Mouse (Mus musculus) forebrain, postnatal 0 days (tissue): ENCODE results near the gene Ankrd11. TPM values are rescaled to one million over a fixed set of nuclear protein-coding genes. Genes with fewer than 3 reads are reported as not detected.

ENCODE experiments used
- ATAC-seq: fragments of 200-750 bp; cut with Nextera tagmentation; 2 replicates; pipeline ENCODE4 v1.8.0; 2017; ENCODE audit warnings: mild to moderate bottlenecking, moderate library complexity
- DNase-seq: peaks from one replicate; pipeline ENCODE4 v3.0.0-alpha.2; 2015
- H3K27ac ChIP-seq: fragments of 300-500 bp; sonication (generic); 2 replicates; pipeline ENCODE4 v1.5.1; 2014; ENCODE audit warnings: low read depth, mild to moderate bottlenecking, antibody characterized with exemption, low read length, moderate library complexity, mixed read lengths
- H3K27me3 ChIP-seq: fragments of 300-500 bp; sonication (generic); 2 replicates; pipeline ENCODE4 v1.6.1; 2014; ENCODE audit warnings: mild to moderate bottlenecking, low read length, mixed read lengths; ENCODE audit not compliant: insufficient read depth
- H3K36me3 ChIP-seq: fragments of 300-500 bp; sonication (generic); 2 replicates; pipeline ENCODE4 v1.6.1; 2014; ENCODE audit warnings: mild to moderate bottlenecking, moderate library complexity; ENCODE audit not compliant: insufficient read depth
- H3K4me1 ChIP-seq: fragments of 300-500 bp; sonication (generic); 2 replicates; pipeline ENCODE4 v1.6.1; 2014; ENCODE audit warnings: antibody characterized with exemption; ENCODE audit not compliant: insufficient read depth
- H3K4me2 ChIP-seq: fragments of 300-500 bp; sonication (generic); 2 replicates; pipeline ENCODE4 v1.6.1; 2014; ENCODE audit warnings: low read depth, mild to moderate bottlenecking, moderate library complexity
- H3K4me3 ChIP-seq: fragments of 300-500 bp; sonication (generic); 2 replicates; pipeline ENCODE4 v1.5.1; 2014; ENCODE audit warnings: low read depth, low read length, mixed read lengths
- H3K9ac ChIP-seq: fragments of 300-500 bp; sonication (generic); 2 replicates; pipeline ENCODE4 v1.6.1; 2014; ENCODE audit warnings: mild to moderate bottlenecking
- H3K9me3 ChIP-seq: fragments of 300-500 bp; sonication (generic); 2 replicates; pipeline ENCODE4 v1.6.1; 2016; ENCODE audit warnings: low read length
- CTCF ChIP-seq: sonication (generic); IDR thresholded peaks from 2 replicates; pipeline ENCODE4 v1.5.1; 2016; ENCODE audit warnings: antibody characterized with exemption, control low read depth, low read depth
- WGBS: fragments of 180-500 bp; shearing (Covaris S2); extraction: QIAGEN DNeasy Blood & Tissue Kit; methylation state at CpG from one replicate; pipeline ENCODE4 v1.1.7; 2014; 5-methylcytosine and 5-hydroxymethylcytosine counted together
- polyA plus RNA-seq: library from polyadenylated mRNA; unstranded; fragments of >200 nt; fragmentation: Nextera tagmentation; extraction: Ambion mirVana; gene quantifications from 2 replicates; pipeline ENCODE4 v1.2.1, GENCODE M21; 2015
- total RNA-seq: library from RNA; depleted of rRNA; stranded (reverse); fragments of >200 nt; gene quantifications from 2 replicates; pipeline ENCODE4 v1.2.3, GENCODE M21; 2014

Ankrd11 gene
- total and polyA plus RNA-seq, 2 experiments from 2014 or later: 73.5 to 103 TPM

GRCm38 (mm10) chr8:122898473-122898872, 143.6 kb downstream of the Ankrd11 start:
- H3K27ac ChIP-seq: no peak overlapping the region
- no peak overlapping the region for H3K9ac ChIP-seq
- no peak overlapping the region for H3K4me3 ChIP-seq
- H3K4me1 ChIP-seq: no peaks in the 10 kb centered on the region
- DNase-seq: no peak
- 93% methylated on average over 12 of the region's 12 CpGs for WGBS
- H3K36me3 ChIP-seq: peaks cover 50% of the 10 kb centered on the region
- ATAC-seq: no peak
- no peaks in the 10 kb centered on the region for H3K27me3 ChIP-seq
- TF ChIP-seq CTCF: no peak
- no peak overlapping the region for H3K4me2 ChIP-seq
- no peaks in the 10 kb centered on the region for H3K9me3 ChIP-seq

GRCm38 (mm10) chr8:122898018-122898417, 144.1 kb downstream of the Ankrd11 start:
- Histone ChIP-seq H3K27ac (no peak overlapping the region), H3K4me3 (no peak overlapping the region), H3K27me3 (no peaks in the 10 kb centered on the region), H3K4me2 (no peak overlapping the region), H3K9ac (no peak overlapping the region), H3K4me1 (no peaks in the 10 kb centered on the region), H3K9me3 (no peaks in the 10 kb centered on the region), H3K36me3 (peaks cover 54% of the 10 kb centered on the region)
- WGBS: 77% methylated on average over 4 of the region's 4 CpGs
- DNase-seq (no peak), ATAC-seq (no peak)
- no peak for TF ChIP-seq CTCF

- WGBS: 93% methylated on average over 8 of the region's 8 CpGs
- Histone ChIP-seq H3K27me3 (no peaks in the 10 kb centered on the region), H3K4me1 (no peaks in the 10 kb centered on the region), H3K9me3 (no peaks in the 10 kb centered on the region), H3K27ac (no peak overlapping the region), H3K4me2 (no peak overlapping the region), H3K9ac (no peak overlapping the region), H3K4me3 (no peak overlapping the region), H3K36me3 (peaks cover 61% of the 10 kb centered on the region)
- DNase-seq (no peak), ATAC-seq (no peak)
- TF ChIP-seq CTCF: no peak
These were observed 144.9 kb downstream of the Ankrd11 start for GRCm38 (mm10) chr8:122897200-122897599.

GRCm38 (mm10) chr8:122896317-122896716, 145.8 kb downstream of the Ankrd11 start:
- Histone ChIP-seq H3K27me3 (no peaks in the 10 kb centered on the region), H3K9me3 (no peaks in the 10 kb centered on the region), H3K4me3 (no peak overlapping the region), H3K4me2 (no peak overlapping the region), H3K27ac (no peak overlapping the region), H3K36me3 (peaks cover 70% of the 10 kb centered on the region), H3K4me1 (no peaks in the 10 kb centered on the region), H3K9ac (no peak overlapping the region)
- ATAC-seq (no peak), DNase-seq (no peak)
- WGBS: 93% methylated on average over 11 of the region's 11 CpGs
- no peak for TF ChIP-seq CTCF

GRCm38 (mm10) chr8:122893451-122893850, 148.6 kb downstream of the Ankrd11 start:
- 92% methylated on average over 12 of the region's 12 CpGs for WGBS
- H3K4me1 ChIP-seq: no peaks in the 10 kb centered on the region
- DNase-seq (no peak), ATAC-seq (no peak)
- no peak overlapping the region for H3K27ac ChIP-seq
- H3K4me2 ChIP-seq: no peak overlapping the region
- no peak overlapping the region for H3K4me3 ChIP-seq
- H3K27me3 ChIP-seq: no peaks in the 10 kb centered on the region
- no peak overlapping the region for H3K9ac ChIP-seq
- H3K36me3 ChIP-seq: peaks cover 85% of the 10 kb centered on the region
- no peaks in the 10 kb centered on the region for H3K9me3 ChIP-seq
- TF ChIP-seq CTCF: no peak

GRCm38 (mm10) chr8:122891440-122891839, 150.6 kb downstream of the Ankrd11 start:
- H3K27me3 ChIP-seq: no peaks in the 10 kb centered on the region
- 91% methylated on average over 12 of the region's 12 CpGs for WGBS
- TF ChIP-seq CTCF: peak; percentile 43
- H3K9ac ChIP-seq: no peak overlapping the region
- H3K27ac ChIP-seq: no peak overlapping the region
- no peak overlapping the region for H3K4me2 ChIP-seq
- H3K4me1 ChIP-seq: no peaks in the 10 kb centered on the region
- no peak overlapping the region for H3K4me3 ChIP-seq
- DNase-seq (no peak), ATAC-seq (0 out of 2 replicates have a peak, but pooled peaks have one; percentile 29)
- peaks cover 95% of the 10 kb centered on the region for H3K36me3 ChIP-seq
- no peaks in the 10 kb centered on the region for H3K9me3 ChIP-seq

GRCm38 (mm10) chr8:122883671-122884070, 158.4 kb downstream of the Ankrd11 start:
- H3K9ac ChIP-seq: no peak overlapping the region
- WGBS: 90% methylated on average over 10 of the region's 10 CpGs
- no peak for DNase-seq
- H3K4me2 ChIP-seq: no peak overlapping the region
- no peaks in the 10 kb centered on the region for H3K9me3 ChIP-seq
- no peak overlapping the region for H3K4me3 ChIP-seq
- H3K36me3 ChIP-seq: peaks cover 71% of the 10 kb centered on the region
- no peaks in the 10 kb centered on the region for H3K4me1 ChIP-seq
- no peak for ATAC-seq
- TF ChIP-seq CTCF: no peak
- no peak overlapping the region for H3K27ac ChIP-seq
- no peaks in the 10 kb centered on the region for H3K27me3 ChIP-seq

GRCm38 (mm10) chr8:122880302-122880701, 161.8 kb downstream of the Ankrd11 start:
- 69% methylated on average over 3 of the region's 3 CpGs for WGBS
- H3K4me2 ChIP-seq: no peak overlapping the region
- no peaks in the 10 kb centered on the region for H3K4me1 ChIP-seq
- no peak overlapping the region for H3K27ac ChIP-seq
- H3K36me3 ChIP-seq: peaks cover 37% of the 10 kb centered on the region
- H3K4me3 ChIP-seq: no peak overlapping the region
- no peaks in the 10 kb centered on the region for H3K9me3 ChIP-seq
- H3K27me3 ChIP-seq: no peaks in the 10 kb centered on the region
- TF ChIP-seq CTCF: no peak
- H3K9ac ChIP-seq: no peak overlapping the region
- ATAC-seq (no peak), DNase-seq (no peak)
